Mouse (Mus musculus) gastrocnemius, postnatal 4 days (tissue): ENCODE measurements around the gene Peg10. TPM values are rescaled to one million over a fixed set of nuclear protein-coding genes. Genes with fewer than 3 reads are reported as not detected.

ENCODE experiments used
- DNase-seq, 2 experiments: peaks; one replicate each; pipeline ENCODE4 v3.0.0; 2021 to 2022; ENCODE audit warnings: low spot score in 2 of 2, mixed read lengths in 2 of 2
- long read RNA-seq, 2 experiments: library from polyadenylated mRNA; stranded (forward); transcript quantifications; one replicate each; pipeline ENCODE4 v2.0.0; 2021
- total RNA-seq, 2 experiments: library from RNA; stranded (reverse); gene quantifications; 2 replicates each; pipeline ENCODE4 v1.2.3; 2021

The Peg10 gene
- total RNA-seq: 100 to 1,000 TPM; 136 to 193 TPM
- long read RNA-seq, experiment 1, full-length matches to known transcripts: 1 of 7 reads
- long read RNA-seq, experiment 1, partial matches to known transcripts: 0 of 7 reads
- long read RNA-seq, experiment 1, other reads (novel, unspliced or antisense): 6 of 7 reads
- long read RNA-seq, experiment 2, full-length matches to known transcripts: 1 of 8 reads
- long read RNA-seq, experiment 2, partial matches to known transcripts: 0 of 8 reads
- long read RNA-seq, experiment 2, other reads (novel, unspliced or antisense): 7 of 8 reads

- peak; percentile 81 to 86 for DNase-seq
These were observed at the start of gene Peg10, which contains the start of gene Sgce for GRCm38 (mm10) chr6:4746696-4747439. Peg10 (plus strand) TSS chr6:4747306. Sgce (minus strand) TSS chr6:4747207.

- no peak for DNase-seq
These were observed 45.5 kb upstream of the Peg10 start for GRCm38 (mm10) chr6:4701641-4702040.

- DNase-seq: no peak
These were observed 43.2 kb upstream of the Peg10 start for GRCm38 (mm10) chr6:4703908-4704307.

GRCm38 (mm10) chr6:4706415-4706814 is 40.7 kb upstream of the Peg10 start:
- DNase-seq: no peak

- DNase-seq: no peak
These were observed 38.1 kb upstream of the Peg10 start for GRCm38 (mm10) chr6:4708971-4709370.

GRCm38 (mm10) chr6:4716171-4716570 is 30.9 kb upstream of the Peg10 start:
- DNase-seq: no peak

- no peak for DNase-seq
These were observed 29.8 kb upstream of the Peg10 start for GRCm38 (mm10) chr6:4717344-4717743.

GRCm38 (mm10) chr6:4722142-4722541 is 25.0 kb upstream of the Peg10 start:
- no peak for DNase-seq

- DNase-seq: no peak
These were observed 24.4 kb upstream of the Peg10 start for GRCm38 (mm10) chr6:4722739-4723138.

- no peak for DNase-seq
These were observed 22.9 kb upstream of the Peg10 start for GRCm38 (mm10) chr6:4723998-4724757.

GRCm38 (mm10) chr6:4728305-4728704 is 18.8 kb upstream of the Peg10 start:
- DNase-seq: no peak

- DNase-seq: no peak
These were observed 15.4 kb upstream of the Peg10 start for GRCm38 (mm10) chr6:4731675-4732074.

- DNase-seq: no peak
These were observed 13.9 kb upstream of the Peg10 start for GRCm38 (mm10) chr6:4733208-4733607.

- DNase-seq: no peak
These were observed 10.7 kb upstream of the Peg10 start for GRCm38 (mm10) chr6:4736372-4736771.

- no peak for DNase-seq
These were observed 9.0 kb upstream of the Peg10 start for GRCm38 (mm10) chr6:4738034-4738629.

GRCm38 (mm10) chr6:4738717-4739116 is 8.4 kb upstream of the Peg10 start:
- no peak for DNase-seq

GRCm38 (mm10) chr6:4739522-4740355 is 7.4 kb upstream of the Peg10 start:
- DNase-seq: no peak

GRCm38 (mm10) chr6:4740511-4740910 is 6.6 kb upstream of the Peg10 start:
- peak in 1 of 2 experiments; percentile 70 for DNase-seq

GRCm38 (mm10) chr6:4746036-4746695 is 940 bp upstream of the Peg10 start:
- DNase-seq: peak in 1 of 2 experiments; percentile 28
